Mouse (Mus musculus) hindbrain, embryonic 13.5 days (tissue): ENCODE results near the gene Gm20916. TPM values are rescaled to one million over a fixed set of nuclear protein-coding genes. Genes with fewer than 3 reads are reported as not detected.
"Not testable (repeated sequence)": the region's sequence is repeated elsewhere in the genome, so short reads cannot be mapped to it uniquely, and the experiment has no call there.

ENCODE experiments used
- ATAC-seq: fragments of 200-750 bp; cut with Nextera tagmentation; 2 replicates; pipeline ENCODE4 v1.8.0; 2017; ENCODE audit warnings: moderate TSS enrichment; ENCODE audit not compliant: low FRiP score
- H3K27ac ChIP-seq: fragments of 300-500 bp; sonication (generic); 2 replicates; pipeline ENCODE4 v1.5.1; 2015; ENCODE audit warnings: inconsistent platforms, mild to moderate bottlenecking, moderate library complexity
- H3K27me3 ChIP-seq: fragments of 300-500 bp; sonication (generic); 2 replicates; pipeline ENCODE4 v1.6.1; 2015; ENCODE audit warnings: mild to moderate bottlenecking, inconsistent platforms
- H3K36me3 ChIP-seq: fragments of 300-500 bp; sonication (generic); 2 replicates; pipeline ENCODE4 v1.6.1; 2015; ENCODE audit warnings: mild to moderate bottlenecking, inconsistent platforms
- H3K4me1 ChIP-seq: fragments of 300-500 bp; sonication (generic); replicated peaks from 2 replicates; pipeline ENCODE4 v1.6.1; 2015; ENCODE audit warnings: inconsistent platforms
- H3K4me2 ChIP-seq: fragments of 300-500 bp; sonication (generic); 2 replicates; pipeline ENCODE4 v1.6.1; 2015; ENCODE audit warnings: inconsistent platforms, mild to moderate bottlenecking, moderate library complexity
- H3K4me3 ChIP-seq: fragments of 300-500 bp; sonication (generic); 2 replicates; pipeline ENCODE4 v1.5.1; 2015; ENCODE audit warnings: mild to moderate bottlenecking, inconsistent platforms
- H3K9ac ChIP-seq: fragments of 300-500 bp; sonication (generic); 2 replicates; pipeline ENCODE4 v1.6.1; 2015; ENCODE audit warnings: mild to moderate bottlenecking, inconsistent platforms
- H3K9me3 ChIP-seq: fragments of 300-500 bp; sonication (generic); 2 replicates; pipeline ENCODE4 v1.6.1; 2016; ENCODE audit warnings: inconsistent platforms
- WGBS: fragments of 180-500 bp; shearing (Covaris S2); methylation state at CpG from one replicate; pipeline ENCODE4 v1.1.7; 2015; 5-methylcytosine and 5-hydroxymethylcytosine counted together
- polyA plus RNA-seq: library from polyadenylated mRNA; unstranded; fragments of >200 nt; fragmentation: Nextera tagmentation; extraction: Ambion mirVana; gene quantifications from 2 replicates; pipeline ENCODE4 v1.2.1, GENCODE M21; 2015

Gene Gm20916
- polyA plus RNA-seq = not detected in 2 replicates

- not testable (repeated sequence) for H3K4me1 ChIP-seq
- no CpG with 5 or more reads among the region's 6 CpGs for WGBS
These were observed at the start of gene Gm20916 for GRCm38 (mm10) chrY:79319265-79319664. Gm20916 (plus strand) TSS chrY:79319565.

More at GRCm38 (mm10) chrY:79319265-79319664, at the start of gene Gm20916:
- not testable (repeated sequence) for H3K9ac ChIP-seq, H3K36me3 ChIP-seq, H3K4me3 ChIP-seq, H3K27ac ChIP-seq, H3K27me3 ChIP-seq, H3K4me2 ChIP-seq, H3K9me3 ChIP-seq, ATAC-seq

Other genes starting within 250 kb of the Gm20916 start
- gene Gm20917, start 168.4 kb upstream of the Gm20916 start, polyA plus RNA-seq = not detected in 2 replicates